Mouse (Mus musculus): ENCODE results near the gene Gpr25. TPM values are rescaled to one million over a fixed set of nuclear protein-coding genes. Genes with fewer than 3 reads are reported as not detected.

Gene Gpr25
- total RNA-seq, 2 experiments from 2014 or later, result 5.5 to 7.7 TPM

DNA sequence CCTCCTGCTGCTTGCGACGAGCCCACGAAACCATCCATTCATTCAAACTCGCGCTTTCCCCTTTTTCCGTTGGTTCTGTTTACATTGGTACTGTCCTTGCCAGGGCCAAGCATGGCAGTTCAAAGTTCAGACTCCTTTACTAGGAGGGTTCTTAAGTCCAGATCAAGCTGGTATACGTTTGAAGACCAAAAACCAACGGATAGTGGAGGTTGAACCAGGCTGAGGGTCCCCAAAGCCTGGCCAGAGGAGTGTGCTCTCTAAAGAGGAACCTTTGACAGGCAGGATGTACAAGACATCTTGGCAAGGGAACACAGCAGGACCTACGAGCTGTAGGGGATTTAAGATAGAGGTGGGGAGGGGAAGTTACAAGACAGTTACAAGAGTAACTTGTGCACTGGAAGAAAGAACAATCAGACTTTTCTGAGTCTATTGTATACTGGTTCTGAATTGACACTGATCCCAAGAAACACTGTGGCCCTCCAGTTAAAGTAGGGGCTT, 26.0 kb downstream of the Gpr25 start:
- intact Hi-C loops (cut with DNase I), result no loop called here
- DNase-seq (ENCODE audit: low spot score in 2 of 2), result no peak

GRCm38 (mm10) chr1:136233892-136234594, 26.6 kb downstream of the Gpr25 start, which contains the start of gene Inava:
Gene Inava, minus strand, starts transcription at chr1:136234264.
- DNase-seq (ENCODE audit: low spot score in 2 of 2), result peak; percentile 19 to 30
- intact Hi-C loops (cut with DNase I), result no loop called here

- no peak for DNase-seq (ENCODE audit: low spot score in 2 of 2)
- intact Hi-C loops (cut with DNase I), result no loop called here
Observed at GRCm38 (mm10) chr1:136232986-136233790, 27.5 kb downstream of the Gpr25 start.

GRCm38 (mm10) chr1:136232285-136232926, 28.3 kb downstream of the Gpr25 start:
- no peak for DNase-seq (ENCODE audit: low spot score in 2 of 2)
- intact Hi-C loops (cut with DNase I), result no loop called here

DNA sequence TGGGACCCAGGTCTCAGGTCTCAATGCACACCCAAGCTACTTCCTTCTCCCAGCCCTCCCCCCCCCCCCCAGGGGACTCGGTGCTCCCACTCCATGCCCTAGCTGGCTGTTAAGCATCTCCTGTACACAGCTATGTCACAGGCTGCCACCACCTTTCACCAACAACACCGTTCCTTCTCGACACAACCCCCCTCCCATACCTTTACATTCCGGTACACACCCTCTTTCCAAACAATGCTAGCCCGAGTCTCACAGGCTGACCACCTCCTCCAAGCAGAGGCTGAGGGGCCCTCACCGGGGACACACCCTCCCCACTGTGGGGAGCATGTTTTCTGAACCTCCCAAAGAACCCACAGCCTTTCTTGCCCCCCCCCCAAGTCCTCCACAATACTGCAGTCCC, 29.1 kb downstream of the Gpr25 start:
- no peak for DNase-seq (ENCODE audit: low spot score in 2 of 2)

DNA sequence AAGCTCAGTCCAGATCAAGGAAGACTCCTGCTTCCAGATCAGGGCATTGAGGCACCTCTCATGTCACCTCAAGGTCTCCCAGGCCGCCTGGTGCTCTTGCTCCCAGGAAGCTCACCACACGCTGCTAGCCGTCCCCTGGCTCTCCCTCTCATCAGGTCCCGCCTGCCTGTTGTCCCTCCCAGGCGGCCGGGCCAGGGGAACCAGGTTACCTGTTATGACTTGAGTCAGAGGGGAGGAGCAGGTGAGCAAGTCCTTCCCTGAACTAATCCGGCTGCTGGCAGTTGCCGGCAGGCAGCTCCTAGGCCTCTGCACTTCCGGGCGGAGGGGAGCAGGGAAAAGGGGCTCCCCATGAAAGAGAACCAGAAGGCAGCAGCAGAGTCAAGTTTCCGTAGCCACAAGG, 30.5 kb downstream of the Gpr25 start:
- no peak for DNase-seq (ENCODE audit: low spot score in 2 of 2)
- intact Hi-C loops (cut with DNase I), result no loop called here

More for the DNA sequence above, 29.1 kb downstream of the Gpr25 start:
- intact Hi-C loops (cut with DNase I), result no loop called here

- intact Hi-C loops (cut with DNase I), result no loop called here
Observed at GRCm38 (mm10) chr1:136229040-136229373, 31.7 kb downstream of the Gpr25 start.

DNA sequence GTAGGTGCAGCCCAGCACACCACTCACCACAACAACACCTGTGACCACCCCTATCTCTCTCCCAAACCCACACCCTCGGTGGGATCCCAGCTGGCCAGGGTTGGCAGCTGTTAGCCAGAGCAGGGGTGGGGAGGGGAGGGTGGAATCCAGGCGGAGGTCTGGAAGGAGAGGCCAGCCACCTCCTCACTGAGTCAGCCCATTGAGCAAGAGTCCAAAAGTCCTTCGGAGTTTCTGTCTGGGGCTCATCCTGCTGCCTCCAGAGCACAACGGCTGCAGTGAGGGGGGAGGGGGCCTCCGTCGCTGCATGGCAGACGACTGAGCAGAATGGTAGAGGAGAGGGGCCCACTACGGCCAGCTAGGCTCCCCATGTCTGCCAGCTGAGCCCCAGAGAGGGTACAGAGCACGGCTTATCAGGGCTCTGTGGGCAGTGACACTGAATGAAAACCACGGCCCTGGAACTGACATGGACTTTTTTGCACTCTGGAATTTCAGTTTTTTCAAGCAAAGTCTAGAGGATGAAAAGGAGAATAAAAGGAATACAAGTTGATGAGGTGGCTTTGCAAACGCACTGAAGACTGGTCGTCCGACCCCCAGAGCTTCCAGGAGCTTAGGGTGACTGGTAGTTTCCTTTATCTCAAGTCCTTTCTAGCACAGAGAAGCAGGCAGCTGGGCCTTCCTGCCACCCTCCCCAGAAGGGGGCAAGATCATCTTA, 32.2 kb downstream of the Gpr25 start:
- no peak for DNase-seq (ENCODE audit: low spot score in 2 of 2)
- intact Hi-C loops (cut with DNase I), result no loop called here

More at GRCm38 (mm10) chr1:136229040-136229373, 31.7 kb downstream of the Gpr25 start:
- DNase-seq (ENCODE audit: low spot score in 2 of 2), result no peak

- intact Hi-C loops (cut with DNase I), result no loop called here
- no peak for DNase-seq (ENCODE audit: low spot score in 2 of 2)
Observed at GRCm38 (mm10) chr1:136227870-136228269, 32.8 kb downstream of the Gpr25 start.

GRCm38 (mm10) chr1:136226626-136227025, 34.0 kb downstream of the Gpr25 start:
- intact Hi-C loops (cut with DNase I), result no loop called here
- no peak for DNase-seq (ENCODE audit: low spot score in 2 of 2)

DNA sequence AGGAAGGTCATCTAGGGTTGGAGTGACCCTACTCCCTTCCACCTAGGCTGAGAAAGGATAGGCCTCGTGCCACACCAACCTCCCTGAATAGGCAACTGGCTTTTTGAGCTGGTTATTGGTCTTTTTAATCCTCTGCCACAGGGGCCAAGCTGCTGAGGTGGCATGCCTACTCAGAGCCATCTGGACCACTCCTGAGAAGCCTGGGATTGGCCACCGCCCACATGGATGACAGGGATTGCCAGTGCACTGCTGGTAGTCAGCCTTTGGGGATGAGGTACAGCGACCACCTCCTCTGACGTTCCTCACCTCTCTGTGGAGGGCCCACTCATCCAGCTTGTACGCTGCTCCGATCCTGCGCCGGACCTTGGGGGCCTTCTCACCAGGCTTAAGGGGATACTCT, 34.8 kb downstream of the Gpr25 start:
- intact Hi-C loops (cut with DNase I), result no loop called here
- no peak for DNase-seq (ENCODE audit: low spot score in 2 of 2)

- no peak for DNase-seq (ENCODE audit: low spot score in 2 of 2)
- intact Hi-C loops (cut with DNase I), result no loop called here
Observed at GRCm38 (mm10) chr1:136223758-136224342, 36.8 kb downstream of the Gpr25 start.

- intact Hi-C loops (cut with DNase I), result no loop called here
- DNase-seq (ENCODE audit: low spot score in 2 of 2), result no peak
Observed at GRCm38 (mm10) chr1:136222386-136222785, 38.3 kb downstream of the Gpr25 start.

DNA sequence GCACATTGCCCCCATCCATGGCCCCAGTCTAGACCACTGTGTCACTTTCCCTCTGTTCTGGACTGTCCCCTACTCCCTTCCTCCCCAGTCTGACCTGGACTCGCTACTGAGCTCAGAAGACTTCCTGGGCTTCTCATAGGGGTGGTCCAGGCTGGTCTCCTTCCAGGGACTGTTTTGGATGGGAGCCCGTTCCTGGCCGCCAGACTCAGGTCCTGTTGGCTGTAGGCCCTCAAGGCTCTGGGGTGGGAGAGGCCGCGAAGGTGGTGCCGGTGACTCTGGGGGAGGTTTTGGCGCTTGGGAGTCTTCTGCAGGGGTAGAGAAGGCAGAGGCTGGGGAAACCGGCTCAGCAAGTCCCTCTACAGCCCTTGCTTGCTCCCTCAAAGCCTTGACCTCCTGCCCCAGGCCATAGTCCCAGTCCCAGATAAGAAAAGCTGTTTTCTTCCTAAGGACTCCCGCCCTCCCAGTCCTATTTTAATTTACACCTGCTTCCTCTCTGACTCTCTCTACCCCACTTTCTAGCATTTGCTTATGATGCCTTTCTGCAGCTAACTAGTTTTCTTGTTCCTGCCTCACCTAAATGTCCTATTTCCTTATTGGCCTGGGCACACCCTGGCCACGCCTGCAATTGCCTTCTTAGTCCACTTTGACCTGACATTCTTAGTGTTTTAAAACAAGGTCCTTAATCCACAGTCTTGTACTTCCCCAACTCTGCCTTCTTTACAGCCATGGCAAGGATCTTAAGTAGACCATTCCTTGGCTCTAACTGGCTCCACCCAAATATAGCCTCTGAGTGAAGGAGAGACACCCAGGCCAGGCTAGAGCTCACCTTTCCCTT, 40.4 kb downstream of the Gpr25 start:
- DNase-seq (ENCODE audit: low spot score in 2 of 2), result no peak
- intact Hi-C loops (cut with DNase I), result no loop called here

GRCm38 (mm10) chr1:136214304-136214703, 46.4 kb downstream of the Gpr25 start:
- intact Hi-C loops (cut with DNase I), result no loop called here
- DNase-seq (ENCODE audit: low spot score in 2 of 2), result no peak

- intact Hi-C loops (cut with DNase I), result no loop called here
- no peak for DNase-seq (ENCODE audit: low spot score in 2 of 2)
Observed at GRCm38 (mm10) chr1:136212803-136213202, 47.9 kb downstream of the Gpr25 start, which contains the start of gene Mroh3. Gene Mroh3, minus strand, starts transcription at chr1:136212828.

Data from left cerebral cortex, postnatal 36 days (tissue).